Mouse (Mus musculus): ENCODE results near the gene Atp2b4. TPM values are rescaled to one million over a fixed set of nuclear protein-coding genes. Genes with fewer than 3 reads are reported as not detected.

Gene Atp2b4
- 24.5 and 29.6 TPM in 2 replicates for polyA plus RNA-seq (2016; fragmentation: Nextera tagmentation; extraction: Ambion mirVana)

- H3K9me3 ChIP-seq (replicated peaks), result no peaks in the 10 kb centered on the region
- 0% methylated on average over 16 of the region's 16 CpGs for WGBS
- H3K4me1 ChIP-seq (replicated peaks), result peaks cover 59% of the 10 kb centered on the region
- peak within 1 kb of the TSS; percentile 82 for H3K27ac ChIP-seq (ENCODE audit: poor library complexity, severe bottlenecking)
- H3K4me3 ChIP-seq, result peak within 1 kb of the TSS; percentile 86
- peak; percentile 94 for ATAC-seq (ENCODE audit: insufficient number of reproducible peaks, low FRiP score)
- no peaks in the 10 kb centered on the region for H3K36me3 ChIP-seq
- H3K27me3 ChIP-seq (replicated peaks), result peaks cover 3% of the 10 kb centered on the region; the same call in 1 of the 2 replicates
- H3K4me2 ChIP-seq, result peak within 1 kb of the TSS; percentile 87
- H3K9ac ChIP-seq, result peak within 1 kb of the TSS; percentile 82
These were observed at the start of gene Atp2b4 for GRCm38 (mm10) chr1:133800948-133801393. Gene Atp2b4, minus strand, starts transcription at chr1:133801041.

GRCm38 (mm10) chr1:133844734-133845133 is 43.9 kb upstream of the Atp2b4 start:
- 0 out of 2 replicates have a peak, but pooled peaks cover 3% of the 10 kb centered on the region for H3K27me3 ChIP-seq (replicated peaks)
- WGBS, result 36% methylated on average over 9 of the region's 9 CpGs
- ATAC-seq (ENCODE audit: insufficient number of reproducible peaks, low FRiP score), result no peak
- H3K27ac ChIP-seq (ENCODE audit: poor library complexity, severe bottlenecking), result no peak overlapping the region
- no peak overlapping the region for H3K4me2 ChIP-seq
- no peaks in the 10 kb centered on the region for H3K36me3 ChIP-seq
- no peak overlapping the region for H3K4me3 ChIP-seq
- peaks cover 7% of the 10 kb centered on the region; the same call in 1 of the 2 replicates for H3K4me1 ChIP-seq (replicated peaks)
- no peaks in the 10 kb centered on the region for H3K9me3 ChIP-seq (replicated peaks)
- no peak overlapping the region for H3K9ac ChIP-seq

GRCm38 (mm10) chr1:133843900-133844299 is 43.1 kb upstream of the Atp2b4 start:
- 0 out of 2 replicates have a peak, but pooled peaks cover 3% of the 10 kb centered on the region for H3K27me3 ChIP-seq (replicated peaks)
- WGBS, result 81% methylated on average over 6 of the region's 6 CpGs
- H3K9me3 ChIP-seq (replicated peaks), result no peaks in the 10 kb centered on the region
- H3K4me1 ChIP-seq (replicated peaks), result peaks cover 7% of the 10 kb centered on the region; the same call in 1 of the 2 replicates
- no peak overlapping the region for H3K4me2 ChIP-seq
- no peak for ATAC-seq (ENCODE audit: insufficient number of reproducible peaks, low FRiP score)
- H3K27ac ChIP-seq (ENCODE audit: poor library complexity, severe bottlenecking), result no peak overlapping the region
- no peak overlapping the region for H3K9ac ChIP-seq
- no peaks in the 10 kb centered on the region for H3K36me3 ChIP-seq
- no peak overlapping the region for H3K4me3 ChIP-seq

- WGBS, result 30% methylated on average over 4 of the region's 4 CpGs
These were observed 42.5 kb upstream of the Atp2b4 start for GRCm38 (mm10) chr1:133843370-133843769.

GRCm38 (mm10) chr1:133842074-133842725 is 41.4 kb upstream of the Atp2b4 start:
- Histone ChIP-seq H3K4me2 (no peak overlapping the region), H3K36me3 (no peaks in the 10 kb centered on the region), H3K9me3 (replicated peaks) (no peaks in the 10 kb centered on the region), H3K4me1 (replicated peaks) (peaks cover 7% of the 10 kb centered on the region; the same call in 1 of the 2 replicates), H3K27me3 (replicated peaks) (0 out of 2 replicates have a peak, but pooled peaks cover 3% of the 10 kb centered on the region), H3K9ac (no peak overlapping the region), H3K27ac (ENCODE audit: poor library complexity, severe bottlenecking) (no peak overlapping the region), H3K4me3 (no peak overlapping the region)
- WGBS, result 62% methylated on average over 10 of the region's 11 CpGs
- ATAC-seq (ENCODE audit: insufficient number of reproducible peaks, low FRiP score), result no peak

More at GRCm38 (mm10) chr1:133843370-133843769, 42.5 kb upstream of the Atp2b4 start:
- no peaks in the 10 kb centered on the region for H3K36me3 ChIP-seq
- H3K9ac ChIP-seq, result no peak overlapping the region
- peaks cover 7% of the 10 kb centered on the region; the same call in 1 of the 2 replicates for H3K4me1 ChIP-seq (replicated peaks)
- no peak overlapping the region for H3K4me3 ChIP-seq
- no peaks in the 10 kb centered on the region for H3K9me3 ChIP-seq (replicated peaks)
- 0 out of 2 replicates have a peak, but pooled peaks cover 3% of the 10 kb centered on the region for H3K27me3 ChIP-seq (replicated peaks)
- no peak overlapping the region for H3K27ac ChIP-seq (ENCODE audit: poor library complexity, severe bottlenecking)
- no peak for ATAC-seq (ENCODE audit: insufficient number of reproducible peaks, low FRiP score)
- no peak overlapping the region for H3K4me2 ChIP-seq

- H3K27me3 ChIP-seq (replicated peaks), result 0 out of 2 replicates have a peak, but pooled peaks cover 3% of the 10 kb centered on the region
- 86% methylated on average over 15 of the region's 15 CpGs for WGBS
- H3K27ac ChIP-seq (ENCODE audit: poor library complexity, severe bottlenecking), result no peak overlapping the region
- H3K4me3 ChIP-seq, result no peak overlapping the region
- no peak overlapping the region for H3K9ac ChIP-seq
- no peak for ATAC-seq (ENCODE audit: insufficient number of reproducible peaks, low FRiP score)
- H3K4me2 ChIP-seq, result no peak overlapping the region
- H3K9me3 ChIP-seq (replicated peaks), result no peaks in the 10 kb centered on the region
- no peaks in the 10 kb centered on the region for H3K36me3 ChIP-seq
- H3K4me1 ChIP-seq (replicated peaks), result peaks cover 7% of the 10 kb centered on the region; the same call in 1 of the 2 replicates
These were observed 40.5 kb upstream of the Atp2b4 start for GRCm38 (mm10) chr1:133841171-133841926.

- peaks cover 7% of the 10 kb centered on the region; the same call in 1 of the 2 replicates for H3K4me1 ChIP-seq (replicated peaks)
- no peak overlapping the region for H3K9ac ChIP-seq
- no peak for ATAC-seq (ENCODE audit: insufficient number of reproducible peaks, low FRiP score)
- no peak overlapping the region for H3K4me3 ChIP-seq
- H3K27me3 ChIP-seq (replicated peaks), result 0 out of 2 replicates have a peak, but pooled peaks cover 3% of the 10 kb centered on the region
- H3K27ac ChIP-seq (ENCODE audit: poor library complexity, severe bottlenecking), result no peak overlapping the region
- H3K9me3 ChIP-seq (replicated peaks), result no peaks in the 10 kb centered on the region
- no peak overlapping the region for H3K4me2 ChIP-seq
- 67% methylated on average over 12 of the region's 12 CpGs for WGBS
- no peaks in the 10 kb centered on the region for H3K36me3 ChIP-seq
These were observed 39.7 kb upstream of the Atp2b4 start for GRCm38 (mm10) chr1:133840530-133840929.

GRCm38 (mm10) chr1:133834309-133834708 is 33.5 kb upstream of the Atp2b4 start:
- no peak for ATAC-seq (ENCODE audit: insufficient number of reproducible peaks, low FRiP score)
- Histone ChIP-seq H3K27ac (ENCODE audit: poor library complexity, severe bottlenecking) (no peak overlapping the region), H3K27me3 (replicated peaks) (no peaks in the 10 kb centered on the region), H3K9me3 (replicated peaks) (no peaks in the 10 kb centered on the region), H3K36me3 (no peaks in the 10 kb centered on the region), H3K4me3 (no peak overlapping the region), H3K4me2 (no peak overlapping the region), H3K9ac (no peak overlapping the region), H3K4me1 (replicated peaks) (peaks cover 15% of the 10 kb centered on the region)
- 83% methylated on average over 6 of the region's 6 CpGs for WGBS

- no peak overlapping the region for H3K4me2 ChIP-seq
- no peak for ATAC-seq (ENCODE audit: insufficient number of reproducible peaks, low FRiP score)
- H3K27ac ChIP-seq (ENCODE audit: poor library complexity, severe bottlenecking), result no peak overlapping the region
- 49% methylated on average over 5 of the region's 5 CpGs for WGBS
- no peak overlapping the region for H3K4me3 ChIP-seq
- no peaks in the 10 kb centered on the region; the same call in 1 of the 2 replicates for H3K27me3 ChIP-seq (replicated peaks)
- H3K36me3 ChIP-seq, result no peaks in the 10 kb centered on the region
- H3K9ac ChIP-seq, result no peak overlapping the region
- no peaks in the 10 kb centered on the region for H3K9me3 ChIP-seq (replicated peaks)
- peaks cover 24% of the 10 kb centered on the region for H3K4me1 ChIP-seq (replicated peaks)
These were observed 31.9 kb upstream of the Atp2b4 start for GRCm38 (mm10) chr1:133832781-133833180.

GRCm38 (mm10) chr1:133826193-133826592 is 25.4 kb upstream of the Atp2b4 start:
- Histone ChIP-seq H3K4me2 (no peak overlapping the region), H3K4me1 (replicated peaks) (peaks cover 42% of the 10 kb centered on the region), H3K27me3 (replicated peaks) (no peaks in the 10 kb centered on the region; the same call in 1 of the 2 replicates), H3K9ac (no peak overlapping the region), H3K36me3 (no peaks in the 10 kb centered on the region), H3K9me3 (replicated peaks) (no peaks in the 10 kb centered on the region), H3K27ac (ENCODE audit: poor library complexity, severe bottlenecking) (0 out of 2 replicates have a peak overlapping the region, but pooled peaks have one; percentile 44), H3K4me3 (no peak overlapping the region)
- 46% methylated on average over 7 of the region's 7 CpGs for WGBS
- no peak for ATAC-seq (ENCODE audit: insufficient number of reproducible peaks, low FRiP score)

GRCm38 (mm10) chr1:133825543-133825942 is 24.7 kb upstream of the Atp2b4 start:
- Histone ChIP-seq H3K27ac (ENCODE audit: poor library complexity, severe bottlenecking) (peak overlapping the region; percentile 44), H3K4me1 (replicated peaks) (peaks cover 47% of the 10 kb centered on the region), H3K36me3 (no peaks in the 10 kb centered on the region), H3K4me2 (no peak overlapping the region), H3K9me3 (replicated peaks) (no peaks in the 10 kb centered on the region), H3K9ac (0 out of 2 replicates have a peak overlapping the region, but pooled peaks have one; percentile 32), H3K4me3 (no peak overlapping the region), H3K27me3 (replicated peaks) (no peaks in the 10 kb centered on the region; the same call in 1 of the 2 replicates)
- WGBS, result 8% methylated on average over 8 of the region's 8 CpGs
- ATAC-seq (ENCODE audit: insufficient number of reproducible peaks, low FRiP score), result peak; percentile 93

Measured in heart, embryonic 12.5 days (tissue).